Mouse (Mus musculus) bone marrow macrophage, adult 2 months (primary cell): Measurements from ENCODE around the gene Nek7. TPM values are rescaled to one million over a fixed set of nuclear protein-coding genes. Genes with fewer than 3 reads are reported as not detected.
A peak's percentile ranks its signal among the peaks of the same experiment; 100 is the strongest.

Experiments
- H3K27ac ChIP-seq: 2 replicates; pipeline ENCODE4 v1.5.1; 2012; ENCODE audit warnings: low read depth, low read length; ENCODE audit not compliant: insufficient read depth
- H3K4me1 ChIP-seq: 2 replicates; pipeline ENCODE4 v1.6.1; 2012; ENCODE audit warnings: low read length; ENCODE audit not compliant: control insufficient read depth, insufficient read depth
- H3K4me3 ChIP-seq: 2 replicates; pipeline ENCODE4 v1.5.1; 2012; ENCODE audit warnings: mild to moderate bottlenecking, low read length, moderate library complexity; ENCODE audit not compliant: insufficient read depth
- CTCF ChIP-seq: IDR thresholded peaks from 2 replicates; pipeline ENCODE4 v1.5.1; 2012; ENCODE audit warnings: low read depth, mild to moderate bottlenecking, low read length, moderate library complexity
- POLR2A ChIP-seq: IDR thresholded peaks from 2 replicates; pipeline ENCODE4 v1.6.1; 2012; ENCODE audit warnings: mild to moderate bottlenecking, low read depth, low read length, borderline replicate concordance
- polyA plus RNA-seq: library from polyadenylated mRNA; stranded (reverse); fragments of >200 nt; gene quantifications from 2 replicates; pipeline ENCODE4 v1.2.4, GENCODE M21; 2012; ENCODE audit not compliant: missing spikeins, insufficient read depth, insufficient read length

Gene Nek7
- polyA plus RNA-seq, 1 experiment: 78.1 TPM

DNA sequence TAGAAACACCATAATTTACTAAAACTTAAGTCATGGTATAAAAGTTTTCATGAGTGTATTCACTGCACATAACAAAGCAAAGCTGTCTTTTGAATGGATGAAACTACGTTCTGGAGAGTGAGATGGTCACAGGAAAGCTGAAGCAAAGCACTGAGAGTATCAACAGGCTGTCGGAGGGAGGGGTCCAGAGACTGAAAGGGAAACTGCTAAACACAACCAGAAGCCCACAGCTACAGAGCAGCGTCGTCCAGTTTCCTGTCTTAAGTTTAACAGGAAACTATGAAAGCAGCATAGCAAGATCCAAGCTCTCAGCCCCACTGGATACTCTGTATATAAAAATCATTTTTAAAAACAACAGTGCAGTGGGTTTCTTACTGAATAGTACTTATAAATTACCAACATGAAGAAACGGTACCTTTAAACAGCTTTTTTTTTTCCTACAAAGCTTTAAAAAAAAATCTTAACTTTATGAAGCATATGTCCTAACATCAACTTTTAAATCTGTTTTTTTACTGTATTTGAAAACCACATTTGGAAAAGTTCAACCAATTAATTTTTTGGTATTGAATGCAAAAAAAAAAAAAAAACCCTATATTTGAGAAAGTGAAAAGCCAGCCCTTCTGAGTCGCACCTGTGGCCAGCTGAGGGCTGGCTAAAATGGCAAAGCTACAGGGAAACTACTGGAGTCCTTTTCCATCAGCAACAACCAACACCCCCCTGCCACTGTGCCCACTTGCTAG is 102.4 kb downstream of the Nek7 start:
- no peak for TF ChIP-seq CTCF
- no peak for TF ChIP-seq POLR2A
- peaks cover 9% of the 10 kb centered on the region for H3K4me1 ChIP-seq
- H3K4me3 ChIP-seq: peak overlapping the region; percentile 33
- peak overlapping the region; percentile 47 for H3K27ac ChIP-seq

DNA sequence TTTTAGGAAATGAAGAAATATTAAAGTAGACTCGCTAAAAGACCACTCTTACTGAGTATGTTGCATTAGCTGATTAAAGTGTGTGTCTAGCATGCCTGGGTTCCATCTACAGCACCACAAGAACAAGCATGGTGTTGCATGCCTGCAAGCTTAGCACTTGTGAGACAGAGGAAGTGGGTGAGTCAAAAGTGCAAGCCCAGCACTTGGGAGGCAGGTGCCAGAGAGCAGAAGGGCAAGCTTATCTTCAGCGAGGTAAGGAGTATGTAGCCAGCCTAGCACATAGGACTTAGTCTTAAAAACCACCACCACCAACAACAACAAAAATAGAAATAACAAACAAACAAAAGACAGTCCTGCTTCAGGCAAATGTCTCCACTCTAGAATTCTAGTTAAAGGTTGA is 103.0 kb downstream of the Nek7 start:
- H3K4me1 ChIP-seq: peaks cover 9% of the 10 kb centered on the region
- TF ChIP-seq POLR2A (no peak), CTCF (no peak)
- peak overlapping the region; percentile 16; the same call in 1 of the 2 replicates for H3K27ac ChIP-seq
- no peak overlapping the region for H3K4me3 ChIP-seq

DNA sequence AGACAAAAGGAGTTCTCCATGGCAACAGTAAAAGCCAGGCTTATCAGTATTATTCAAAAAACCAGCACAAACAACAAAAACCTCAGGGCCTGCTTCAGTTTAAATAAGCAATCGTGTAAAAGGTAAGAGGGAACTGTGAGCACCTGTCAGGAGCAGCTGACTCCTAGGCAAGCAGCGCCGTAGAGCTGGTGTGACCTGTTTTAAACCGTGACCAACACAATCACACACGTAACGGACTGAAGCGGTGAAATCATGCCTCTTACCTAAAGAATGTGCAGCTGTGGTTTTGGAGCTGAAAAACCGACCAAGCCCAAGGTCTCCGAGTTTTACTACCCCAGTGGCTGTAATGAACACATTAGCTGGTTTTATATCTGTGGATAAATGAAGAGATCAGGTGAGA is 104.6 kb downstream of the Nek7 start:
- Histone ChIP-seq H3K4me1 (peaks cover 9% of the 10 kb centered on the region), H3K4me3 (no peak overlapping the region), H3K27ac (no peak overlapping the region)
- no peak for TF ChIP-seq CTCF
- TF ChIP-seq POLR2A: no peak

DNA sequence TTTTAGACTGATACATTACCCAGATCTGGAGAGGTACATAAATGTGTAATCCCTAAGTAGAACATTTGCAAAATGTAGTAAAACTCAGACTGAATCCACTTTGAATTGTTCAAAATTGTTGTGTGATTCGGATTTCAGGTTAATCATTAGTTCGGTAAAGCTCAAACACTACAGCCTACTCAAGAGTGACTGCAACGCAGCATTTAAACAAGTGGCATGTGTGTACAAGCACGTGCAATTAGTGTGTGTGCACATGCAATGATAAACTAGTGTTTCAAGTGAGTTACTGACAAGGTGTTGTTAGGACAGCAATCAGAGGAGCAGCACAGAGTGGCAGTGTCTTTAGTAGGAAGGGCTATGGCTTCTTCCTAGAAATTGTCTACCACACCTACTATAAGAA is 106.0 kb downstream of the Nek7 start:
- no peak overlapping the region for H3K4me3 ChIP-seq
- H3K4me1 ChIP-seq: peaks cover 9% of the 10 kb centered on the region
- TF ChIP-seq CTCF: no peak
- no peak for TF ChIP-seq POLR2A
- H3K27ac ChIP-seq: no peak overlapping the region

DNA sequence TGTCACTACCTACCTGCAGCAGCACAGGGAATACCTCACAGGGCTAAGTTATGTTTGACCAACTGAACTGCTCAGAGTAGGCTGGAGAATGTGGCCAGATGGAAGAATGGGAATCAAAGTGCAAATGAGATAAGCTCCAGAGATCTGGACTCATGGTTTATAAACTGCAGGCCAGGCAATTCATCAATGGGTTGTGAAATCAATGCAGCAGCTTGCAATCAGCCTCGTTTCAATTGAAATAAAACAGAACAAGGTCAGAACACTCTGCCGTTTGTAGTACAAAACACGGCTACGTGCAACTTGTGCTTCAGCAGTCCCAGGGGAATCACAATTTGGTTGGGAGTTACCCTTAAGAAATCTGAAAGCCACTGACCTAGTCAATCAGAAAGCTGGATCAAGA is 109.4 kb downstream of the Nek7 start:
- no peak overlapping the region for H3K27ac ChIP-seq
- H3K4me3 ChIP-seq: no peak overlapping the region
- no peak for TF ChIP-seq CTCF
- TF ChIP-seq POLR2A: no peak
- H3K4me1 ChIP-seq: peaks cover 20% of the 10 kb centered on the region

DNA sequence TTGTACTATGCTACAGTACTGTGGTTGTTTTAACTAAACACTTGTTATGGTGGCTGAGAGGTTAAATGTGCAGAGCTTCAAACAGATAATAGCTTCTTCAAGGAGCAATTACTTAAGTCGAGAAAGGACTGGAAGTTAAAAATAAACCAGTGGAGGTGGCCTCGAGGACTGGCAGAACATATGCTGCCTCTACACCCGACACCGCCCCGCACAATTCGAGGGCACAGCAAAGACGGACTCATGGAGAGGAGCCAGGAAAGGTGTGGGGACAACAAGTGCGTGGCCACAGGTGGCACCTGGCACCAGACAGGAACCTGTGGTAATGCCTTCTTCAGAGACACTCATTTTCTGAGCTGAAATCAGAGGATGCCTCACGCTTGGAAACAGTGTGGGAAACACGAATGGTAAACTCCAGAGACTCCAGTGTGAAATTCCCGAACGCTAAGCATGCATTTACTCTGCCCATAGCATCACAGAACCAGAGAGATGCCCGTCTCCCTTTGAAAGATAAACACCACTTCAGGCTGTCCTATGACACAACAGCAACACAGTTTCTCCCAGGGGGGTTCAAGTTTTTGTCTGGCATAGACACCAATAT is 112.4 kb downstream of the Nek7 start:
- peaks cover 20% of the 10 kb centered on the region for H3K4me1 ChIP-seq
- TF ChIP-seq POLR2A (no peak), CTCF (no peak)
- H3K27ac ChIP-seq: peak overlapping the region; percentile 8; the same call in 1 of the 2 replicates
- H3K4me3 ChIP-seq: peak overlapping the region; percentile 39; the same call in 1 of the 2 replicates

DNA sequence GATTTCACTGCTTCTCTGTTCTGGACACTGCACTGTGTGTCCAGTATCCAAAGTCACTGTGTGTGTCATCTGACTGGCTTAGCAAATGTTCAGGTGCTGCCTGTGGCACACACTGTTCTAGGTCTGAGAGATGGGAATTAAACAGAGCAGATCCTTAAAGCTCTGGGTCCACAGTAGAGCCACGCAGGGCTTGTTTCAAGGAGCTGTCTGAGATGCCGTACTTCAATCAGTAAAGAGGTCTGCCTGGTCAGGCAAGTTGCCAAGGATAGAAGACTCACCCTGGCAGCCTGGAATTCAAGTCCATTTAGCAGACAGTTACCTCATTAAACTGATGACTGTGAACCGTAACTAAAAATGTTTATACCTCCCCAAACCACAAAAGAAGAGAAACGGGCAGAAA is 112.9 kb downstream of the Nek7 start:
- Histone ChIP-seq H3K4me3 (peak overlapping the region; percentile 39), H3K27ac (peak overlapping the region; percentile 41), H3K4me1 (peaks cover 20% of the 10 kb centered on the region)
- no peak for TF ChIP-seq POLR2A
- no peak for TF ChIP-seq CTCF

DNA sequence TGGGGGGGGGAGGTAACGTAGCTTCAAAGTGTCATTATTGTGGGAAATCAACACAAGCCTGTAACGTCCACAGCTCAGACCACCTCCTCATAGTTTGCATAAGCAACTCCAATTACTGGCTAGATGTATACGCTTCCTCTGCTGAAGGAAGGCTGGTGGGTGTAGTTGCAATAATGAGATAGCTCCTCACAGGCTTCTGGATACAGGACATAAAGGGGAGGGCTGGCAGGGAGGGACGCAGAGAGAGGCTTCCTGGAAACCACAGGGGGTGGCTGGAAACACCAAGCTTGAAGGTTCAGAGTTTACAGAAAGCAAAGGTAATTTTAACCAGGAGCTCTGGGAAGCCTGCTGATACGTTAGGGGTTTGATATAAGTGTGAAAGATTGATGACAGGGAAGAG is 115.7 kb downstream of the Nek7 start:
- TF ChIP-seq POLR2A: no peak
- TF ChIP-seq CTCF: no peak
- Histone ChIP-seq H3K27ac (no peak overlapping the region), H3K4me3 (no peak overlapping the region), H3K4me1 (peaks cover 20% of the 10 kb centered on the region)

DNA sequence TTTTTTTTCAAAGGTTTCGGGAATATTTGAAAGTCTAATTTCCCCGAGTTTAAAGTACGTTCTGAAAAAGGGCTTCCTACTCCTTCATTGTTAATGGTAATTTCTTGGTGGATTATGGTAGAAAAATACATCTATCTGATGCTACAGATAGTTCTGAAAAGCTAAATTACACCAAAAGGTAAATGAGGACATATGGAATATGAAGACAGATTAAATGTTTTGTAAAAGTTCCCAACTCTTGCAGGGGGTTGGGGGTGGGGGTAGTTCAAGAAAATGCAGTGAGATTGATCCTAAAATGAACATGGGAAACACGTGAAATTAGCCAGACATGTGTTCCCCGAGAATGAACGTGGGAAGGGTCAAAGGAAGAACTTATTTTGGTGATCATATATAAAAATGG is 119.2 kb downstream of the Nek7 start:
- Histone ChIP-seq H3K27ac (no peak overlapping the region), H3K4me1 (no peaks in the 10 kb centered on the region; the same call in 1 of the 2 replicates), H3K4me3 (no peak overlapping the region)
- TF ChIP-seq POLR2A: no peak

DNA sequence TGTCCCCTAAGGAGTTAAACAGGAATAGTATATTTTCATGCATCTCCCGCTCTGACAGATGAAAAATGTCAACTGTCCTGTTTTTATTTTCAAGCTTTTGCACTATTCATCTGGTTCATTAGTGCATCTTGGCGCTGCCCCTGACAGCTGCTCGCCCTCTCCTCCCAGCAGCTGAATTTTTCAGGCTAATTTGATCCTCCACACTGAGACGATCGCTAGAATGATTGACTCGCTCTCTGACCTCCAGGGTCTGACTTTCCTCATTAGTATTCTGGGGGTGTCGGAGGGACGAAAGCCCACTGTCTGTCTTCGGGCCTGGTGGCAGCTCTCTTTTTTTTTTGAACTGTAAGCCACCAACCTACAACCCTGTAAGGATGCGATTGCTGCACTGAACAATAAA is 119.8 kb downstream of the Nek7 start:
- no peak for TF ChIP-seq CTCF
- TF ChIP-seq POLR2A: no peak

DNA sequence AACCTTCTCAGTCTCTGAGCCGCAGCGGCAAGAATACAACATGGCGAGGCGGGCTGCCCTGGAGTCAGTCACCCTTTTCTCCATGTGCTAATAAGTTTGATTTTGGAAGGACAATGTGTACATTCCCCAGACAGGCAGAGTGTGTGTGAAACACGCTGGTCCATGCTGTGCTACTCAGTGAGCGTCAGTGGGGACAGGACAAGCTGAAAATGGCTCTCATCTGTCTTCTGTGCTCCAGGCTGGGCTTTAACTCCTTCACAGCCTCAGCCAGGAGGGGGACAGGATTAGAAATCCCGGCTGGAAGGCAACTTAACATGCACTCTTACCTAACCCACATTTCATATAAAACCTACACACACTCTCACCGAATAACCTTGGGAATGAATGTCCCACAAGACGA is 120.5 kb downstream of the Nek7 start:
- no peak overlapping the region for H3K27ac ChIP-seq
- H3K4me3 ChIP-seq: no peak overlapping the region
- TF ChIP-seq CTCF (no peak), POLR2A (no peak)
- no peaks in the 10 kb centered on the region for H3K4me1 ChIP-seq

More for the DNA sequence above, 119.8 kb downstream of the Nek7 start:
- H3K27ac ChIP-seq: no peak overlapping the region
- no peaks in the 10 kb centered on the region for H3K4me1 ChIP-seq
- no peak overlapping the region for H3K4me3 ChIP-seq
